Mouse (Mus musculus): Measurements from ENCODE around the gene Ephb2. TPM values are rescaled to one million over a fixed set of nuclear protein-coding genes. Genes with fewer than 3 reads are reported as not detected.

Gene Ephb2
- polyA plus RNA-seq, 1 experiment from 2014 or later, result 31.0 TPM

GRCm38 (mm10) chr4:136812543-136812942, 23.2 kb downstream of the Ephb2 start:
- H3K9ac ChIP-seq, result no peak overlapping the region
- H3K27me3 ChIP-seq (replicated peaks), result no peaks in the 10 kb centered on the region
- no peak overlapping the region for H3K27ac ChIP-seq
- no peaks in the 10 kb centered on the region for H3K36me3 ChIP-seq (replicated peaks)
- no peak for ATAC-seq (replicated peaks)
- WGBS, result 49% methylated on average over 4 of the region's 4 CpGs
- peaks cover 58% of the 10 kb centered on the region for H3K4me1 ChIP-seq
- no peak overlapping the region for H3K4me3 ChIP-seq
- H3K4me2 ChIP-seq, result no peak overlapping the region
- H3K9me3 ChIP-seq, result no peaks in the 10 kb centered on the region

- WGBS, result 14% methylated on average over 6 of the region's 6 CpGs
- Histone ChIP-seq H3K36me3 (replicated peaks) (no peaks in the 10 kb centered on the region), H3K4me2 (no peak overlapping the region), H3K9ac (no peak overlapping the region), H3K4me1 (peaks cover 58% of the 10 kb centered on the region), H3K4me3 (no peak overlapping the region), H3K27me3 (replicated peaks) (no peaks in the 10 kb centered on the region), H3K9me3 (no peaks in the 10 kb centered on the region), H3K27ac (no peak overlapping the region)
- no peak for ATAC-seq (replicated peaks)
Observed at GRCm38 (mm10) chr4:136811596-136811995, 24.2 kb downstream of the Ephb2 start.

- no peaks in the 10 kb centered on the region for H3K36me3 ChIP-seq (replicated peaks)
- H3K9me3 ChIP-seq, result no peaks in the 10 kb centered on the region
- peak overlapping the region; percentile 16 for H3K27ac ChIP-seq
- ATAC-seq (replicated peaks), result no peak
- peaks cover 48% of the 10 kb centered on the region for H3K4me1 ChIP-seq
- no peak overlapping the region for H3K4me3 ChIP-seq
- no peaks in the 10 kb centered on the region for H3K27me3 ChIP-seq (replicated peaks)
- no peak overlapping the region for H3K9ac ChIP-seq
- no peak overlapping the region for H3K4me2 ChIP-seq
- WGBS, result 15% methylated on average over 11 of the region's 11 CpGs
Observed at GRCm38 (mm10) chr4:136808478-136808877, 27.3 kb downstream of the Ephb2 start.

GRCm38 (mm10) chr4:136807448-136808009, 28.3 kb downstream of the Ephb2 start:
- peak; percentile 40 for ATAC-seq (replicated peaks)
- H3K36me3 ChIP-seq (replicated peaks), result no peaks in the 10 kb centered on the region
- H3K4me1 ChIP-seq, result peaks cover 58% of the 10 kb centered on the region
- H3K4me3 ChIP-seq, result no peak overlapping the region
- no peaks in the 10 kb centered on the region for H3K27me3 ChIP-seq (replicated peaks)
- H3K4me2 ChIP-seq, result no peak overlapping the region
- H3K27ac ChIP-seq, result 0 out of 2 replicates have a peak overlapping the region, but pooled peaks have one; percentile 16
- 48% methylated on average over 11 of the region's 11 CpGs for WGBS
- no peak overlapping the region for H3K9ac ChIP-seq
- no peaks in the 10 kb centered on the region for H3K9me3 ChIP-seq

- 56% methylated on average over 10 of the region's 10 CpGs for WGBS
Observed at GRCm38 (mm10) chr4:136806254-136806653, 29.5 kb downstream of the Ephb2 start.

GRCm38 (mm10) chr4:136804343-136804742, 31.4 kb downstream of the Ephb2 start:
- WGBS, result 86% methylated on average over 6 of the region's 6 CpGs
- H3K9me3 ChIP-seq, result no peaks in the 10 kb centered on the region
- peaks cover 62% of the 10 kb centered on the region for H3K4me1 ChIP-seq
- H3K4me3 ChIP-seq, result no peak overlapping the region
- H3K27me3 ChIP-seq (replicated peaks), result no peaks in the 10 kb centered on the region
- H3K27ac ChIP-seq, result no peak overlapping the region
- no peaks in the 10 kb centered on the region for H3K36me3 ChIP-seq (replicated peaks)
- no peak for ATAC-seq (replicated peaks)
- H3K9ac ChIP-seq, result no peak overlapping the region
- H3K4me2 ChIP-seq, result no peak overlapping the region

More at GRCm38 (mm10) chr4:136806254-136806653, 29.5 kb downstream of the Ephb2 start:
- no peak overlapping the region for H3K27ac ChIP-seq
- no peak overlapping the region for H3K9ac ChIP-seq
- peaks cover 51% of the 10 kb centered on the region for H3K4me1 ChIP-seq
- no peaks in the 10 kb centered on the region for H3K36me3 ChIP-seq (replicated peaks)
- no peaks in the 10 kb centered on the region for H3K27me3 ChIP-seq (replicated peaks)
- H3K4me2 ChIP-seq, result no peak overlapping the region
- H3K9me3 ChIP-seq, result no peaks in the 10 kb centered on the region
- no peak for ATAC-seq (replicated peaks)
- no peak overlapping the region for H3K4me3 ChIP-seq

GRCm38 (mm10) chr4:136802446-136802845, 33.3 kb downstream of the Ephb2 start:
- no peak overlapping the region for H3K4me2 ChIP-seq
- no peaks in the 10 kb centered on the region for H3K9me3 ChIP-seq
- H3K27me3 ChIP-seq (replicated peaks), result no peaks in the 10 kb centered on the region
- no peak overlapping the region for H3K27ac ChIP-seq
- 63% methylated on average over 12 of the region's 12 CpGs for WGBS
- no peaks in the 10 kb centered on the region for H3K36me3 ChIP-seq (replicated peaks)
- H3K4me3 ChIP-seq, result no peak overlapping the region
- H3K9ac ChIP-seq, result no peak overlapping the region
- no peak for ATAC-seq (replicated peaks)
- peaks cover 54% of the 10 kb centered on the region for H3K4me1 ChIP-seq

- no peak overlapping the region for H3K4me3 ChIP-seq
- peaks cover 49% of the 10 kb centered on the region for H3K4me1 ChIP-seq
- H3K9ac ChIP-seq, result no peak overlapping the region
- no peaks in the 10 kb centered on the region for H3K9me3 ChIP-seq
- no peak overlapping the region for H3K4me2 ChIP-seq
- no peak for ATAC-seq (replicated peaks)
- no peaks in the 10 kb centered on the region for H3K27me3 ChIP-seq (replicated peaks)
- WGBS, result 71% methylated on average over 5 of the region's 5 CpGs
- H3K27ac ChIP-seq, result no peak overlapping the region
- no peaks in the 10 kb centered on the region for H3K36me3 ChIP-seq (replicated peaks)
Observed at GRCm38 (mm10) chr4:136801944-136802343, 33.8 kb downstream of the Ephb2 start.

GRCm38 (mm10) chr4:136801463-136801862, 34.3 kb downstream of the Ephb2 start:
- no peaks in the 10 kb centered on the region for H3K36me3 ChIP-seq (replicated peaks)
- 96% methylated on average over 8 of the region's 8 CpGs for WGBS
- H3K27ac ChIP-seq, result no peak overlapping the region
- H3K4me2 ChIP-seq, result no peak overlapping the region
- H3K27me3 ChIP-seq (replicated peaks), result no peaks in the 10 kb centered on the region
- H3K4me1 ChIP-seq, result peaks cover 46% of the 10 kb centered on the region
- no peak overlapping the region for H3K4me3 ChIP-seq
- H3K9me3 ChIP-seq, result no peaks in the 10 kb centered on the region
- no peak for ATAC-seq (replicated peaks)
- no peak overlapping the region for H3K9ac ChIP-seq

- Histone ChIP-seq H3K4me2 (no peak overlapping the region), H3K4me1 (peaks cover 43% of the 10 kb centered on the region), H3K27ac (peak overlapping the region; percentile 42; the same call in 1 of the 2 replicates), H3K9me3 (no peaks in the 10 kb centered on the region), H3K4me3 (no peak overlapping the region), H3K27me3 (replicated peaks) (no peaks in the 10 kb centered on the region), H3K36me3 (replicated peaks) (no peaks in the 10 kb centered on the region), H3K9ac (no peak overlapping the region)
- ATAC-seq (replicated peaks), result no peak
- WGBS, result 51% methylated on average over 14 of the region's 14 CpGs
Observed at GRCm38 (mm10) chr4:136800366-136800765, 35.4 kb downstream of the Ephb2 start.

GRCm38 (mm10) chr4:136797677-136798569, 37.9 kb downstream of the Ephb2 start:
- Histone ChIP-seq H3K27me3 (replicated peaks) (no peaks in the 10 kb centered on the region), H3K4me1 (peaks cover 41% of the 10 kb centered on the region), H3K27ac (no peak overlapping the region), H3K9me3 (no peaks in the 10 kb centered on the region), H3K9ac (no peak overlapping the region), H3K36me3 (replicated peaks) (no peaks in the 10 kb centered on the region), H3K4me3 (no peak overlapping the region), H3K4me2 (no peak overlapping the region)
- 69% methylated on average over 23 of the region's 23 CpGs for WGBS
- no peak for ATAC-seq (replicated peaks)

- ATAC-seq (replicated peaks), result no peak
- Histone ChIP-seq H3K4me2 (no peak overlapping the region), H3K4me1 (peaks cover 31% of the 10 kb centered on the region), H3K27ac (0 out of 2 replicates have a peak overlapping the region, but pooled peaks have one; percentile 5), H3K36me3 (replicated peaks) (no peaks in the 10 kb centered on the region), H3K9ac (no peak overlapping the region), H3K4me3 (no peak overlapping the region), H3K27me3 (replicated peaks) (no peaks in the 10 kb centered on the region), H3K9me3 (no peaks in the 10 kb centered on the region)
- WGBS, result 72% methylated on average over 11 of the region's 11 CpGs
Observed at GRCm38 (mm10) chr4:136793320-136793719, 42.5 kb downstream of the Ephb2 start.

All from midbrain, embryonic 15.5 days (tissue).